Mouse (Mus musculus) heart, postnatal 0 days (tissue): ENCODE measurements around the gene Cdc42. TPM values are rescaled to one million over a fixed set of nuclear protein-coding genes. Genes with fewer than 3 reads are reported as not detected.

ENCODE experiments used
- ATAC-seq: fragments of 200-750 bp; cut with Nextera tagmentation; 2 replicates; pipeline ENCODE4 v1.8.0; 2017; ENCODE audit warnings: low read depth, moderate number of reproducible peaks, moderate library complexity; ENCODE audit not compliant: insufficient read depth
- DNase-seq: peaks from one replicate; pipeline ENCODE4 v3.0.0-alpha.2; 2016; ENCODE audit warnings: low spot score
- H3K27ac ChIP-seq: fragments of 300-500 bp; sonication (generic); 2 replicates; pipeline ENCODE4 v1.5.1; 2014; ENCODE audit warnings: low read depth, mild to moderate bottlenecking
- H3K27me3 ChIP-seq: fragments of 300-500 bp; sonication (generic); 2 replicates; pipeline ENCODE4 v1.6.1; 2014; ENCODE audit warnings: low read length, mixed read lengths; ENCODE audit not compliant: control insufficient read depth, insufficient read depth
- H3K36me3 ChIP-seq: fragments of 300-500 bp; sonication (generic); replicated peaks from 2 replicates; pipeline ENCODE4 v1.6.1; 2014; ENCODE audit warnings: low read length, mixed read lengths; ENCODE audit not compliant: control insufficient read depth, insufficient read depth
- H3K4me1 ChIP-seq: fragments of 300-500 bp; sonication (generic); 2 replicates; pipeline ENCODE4 v1.6.1; 2014; ENCODE audit warnings: antibody characterized with exemption; ENCODE audit not compliant: control insufficient read depth, insufficient read depth
- H3K4me2 ChIP-seq: fragments of 300-500 bp; sonication (generic); 2 replicates; pipeline ENCODE4 v1.6.1; 2014; ENCODE audit warnings: low read depth, mild to moderate bottlenecking, low read length, moderate library complexity
- H3K4me3 ChIP-seq: fragments of 300-500 bp; sonication (generic); 2 replicates; pipeline ENCODE4 v1.5.1; 2014; ENCODE audit warnings: low read depth, low read length
- H3K9ac ChIP-seq: fragments of 300-500 bp; sonication (generic); replicated peaks from 2 replicates; pipeline ENCODE4 v1.6.1; 2014; ENCODE audit warnings: low read depth, low read length, mixed read lengths
- H3K9me3 ChIP-seq: fragments of 300-500 bp; sonication (generic); replicated peaks from 2 replicates; pipeline ENCODE4 v1.6.1; 2016; ENCODE audit warnings: low read length; ENCODE audit not compliant: control insufficient read depth
- CTCF ChIP-seq: IDR thresholded peaks from 2 replicates; pipeline ENCODE4 v1.5.1; 2016; ENCODE audit warnings: antibody characterized with exemption, control low read depth, low read depth
- EP300 ChIP-seq: IDR thresholded peaks from 2 replicates; pipeline ENCODE4 v1.6.1; 2016; ENCODE audit warnings: antibody characterized with exemption, low read depth
- WGBS: fragments of 180-500 bp; shearing (Covaris S2); extraction: QIAGEN DNeasy Blood & Tissue Kit; methylation state at CpG from one replicate; pipeline ENCODE4 v1.1.7; 2014; 5-methylcytosine and 5-hydroxymethylcytosine counted together
- polyA plus RNA-seq: library from polyadenylated mRNA; unstranded; fragments of >200 nt; fragmentation: Nextera tagmentation; extraction: Ambion mirVana; gene quantifications from 2 replicates; pipeline ENCODE4 v1.2.1, GENCODE M21; 2015
- total RNA-seq: library from RNA; depleted of rRNA; stranded (reverse); fragments of >200 nt; gene quantifications from 2 replicates; pipeline ENCODE4 v1.2.3, GENCODE M21; 2014; ENCODE audit warnings: low replicate concordance

Gene Cdc42
- total and polyA plus RNA-seq, 2 experiments from 2014 or later = 295 to 397 TPM

GRCm38 (mm10) chr4:137345112-137345511, 12.4 kb downstream of the Cdc42 start:
- Histone ChIP-seq H3K4me1 (peaks cover 19% of the 10 kb centered on the region), H3K4me2 (no peak overlapping the region), H3K9me3 (no peaks in the 10 kb centered on the region), H3K36me3 (0 out of 2 replicates have a peak, but pooled peaks cover 8% of the 10 kb centered on the region), H3K27ac (no peak overlapping the region), H3K4me3 (no peak overlapping the region), H3K9ac (no peak overlapping the region), H3K27me3 (no peaks in the 10 kb centered on the region)
- 91% methylated on average over 2 of the region's 2 CpGs for whole genome bisulfite sequencing
- no peak for ATAC-seq
- TF ChIP-seq CTCF (no peak), EP300 (no peak)
- no peak for DNase-seq

GRCm38 (mm10) chr4:137342816-137343215, 14.7 kb downstream of the Cdc42 start:
- no peak overlapping the region for H3K4me3 ChIP-seq
- no peak overlapping the region for H3K9ac ChIP-seq
- 0 out of 2 replicates have a peak, but pooled peaks cover 8% of the 10 kb centered on the region for H3K36me3 ChIP-seq
- no peaks in the 10 kb centered on the region for H3K27me3 ChIP-seq
- peaks cover 26% of the 10 kb centered on the region for H3K4me1 ChIP-seq
- no peak overlapping the region for H3K4me2 ChIP-seq
- TF ChIP-seq CTCF = no peak
- TF ChIP-seq EP300 = no peak
- DNase-seq (no peak), ATAC-seq (no peak)
- H3K27ac ChIP-seq = no peak overlapping the region
- 85% methylated on average over 1 of the region's 1 CpGs for WGBS
- H3K9me3 ChIP-seq = no peaks in the 10 kb centered on the region

- Histone ChIP-seq H3K36me3 (peaks cover 14% of the 10 kb centered on the region), H3K4me1 (peaks cover 33% of the 10 kb centered on the region), H3K9ac (no peak overlapping the region), H3K9me3 (no peaks in the 10 kb centered on the region), H3K27ac (no peak overlapping the region; the same call in 1 of the 2 replicates), H3K4me3 (no peak overlapping the region), H3K4me2 (no peak overlapping the region), H3K27me3 (no peaks in the 10 kb centered on the region)
- WGBS = 56% methylated on average over 1 of the region's 1 CpGs
- TF ChIP-seq EP300 (no peak), CTCF (no peak)
- no peak for DNase-seq
- ATAC-seq = no peak; the same call in 1 of the 2 replicates
These were observed 18.1 kb downstream of the Cdc42 start for GRCm38 (mm10) chr4:137339415-137339814.

GRCm38 (mm10) chr4:137336468-137336867, 21.1 kb downstream of the Cdc42 start:
- DNase-seq (no peak), ATAC-seq (no peak)
- H3K9me3 ChIP-seq = no peaks in the 10 kb centered on the region
- H3K27ac ChIP-seq = peak overlapping the region; percentile 43
- H3K9ac ChIP-seq = no peak overlapping the region
- TF ChIP-seq EP300 = no peak
- H3K4me1 ChIP-seq = peaks cover 17% of the 10 kb centered on the region
- H3K36me3 ChIP-seq = peaks cover 43% of the 10 kb centered on the region
- H3K27me3 ChIP-seq = no peaks in the 10 kb centered on the region
- 69% methylated on average over 5 of the region's 5 CpGs for WGBS
- no peak overlapping the region for H3K4me3 ChIP-seq
- H3K4me2 ChIP-seq = no peak overlapping the region

- Histone ChIP-seq H3K36me3 (peaks cover 71% of the 10 kb centered on the region), H3K9ac (no peak overlapping the region), H3K9me3 (no peaks in the 10 kb centered on the region), H3K27ac (no peak overlapping the region), H3K4me1 (peaks cover 10% of the 10 kb centered on the region), H3K4me2 (no peak overlapping the region), H3K27me3 (no peaks in the 10 kb centered on the region), H3K4me3 (no peak overlapping the region)
- no peak for DNase-seq
- no peak for TF ChIP-seq CTCF
- TF ChIP-seq EP300 = no peak
- ATAC-seq = no peak
These were observed 25.5 kb downstream of the Cdc42 start for GRCm38 (mm10) chr4:137332051-137332450.

GRCm38 (mm10) chr4:137326494-137326893, 31.0 kb downstream of the Cdc42 start:
- no peak overlapping the region for H3K4me3 ChIP-seq
- no peak overlapping the region for H3K27ac ChIP-seq
- no peak overlapping the region for H3K9ac ChIP-seq
- H3K9me3 ChIP-seq = no peaks in the 10 kb centered on the region
- TF ChIP-seq EP300 (no peak), CTCF (no peak)
- H3K4me2 ChIP-seq = no peak overlapping the region
- no peaks in the 10 kb centered on the region for H3K27me3 ChIP-seq
- 89% methylated on average over 3 of the region's 3 CpGs for WGBS
- no peak for DNase-seq
- no peak for ATAC-seq
- peaks cover 62% of the 10 kb centered on the region for H3K36me3 ChIP-seq
- H3K4me1 ChIP-seq = no peaks in the 10 kb centered on the region
